Mouse (Mus musculus): Measurements from ENCODE around the gene Pus3. TPM values are rescaled to one million over a fixed set of nuclear protein-coding genes. Genes with fewer than 3 reads are reported as not detected.

The Pus3 gene
- total RNA-seq, 1 experiment from 2014 or later, result 36.8 TPM

DNA sequence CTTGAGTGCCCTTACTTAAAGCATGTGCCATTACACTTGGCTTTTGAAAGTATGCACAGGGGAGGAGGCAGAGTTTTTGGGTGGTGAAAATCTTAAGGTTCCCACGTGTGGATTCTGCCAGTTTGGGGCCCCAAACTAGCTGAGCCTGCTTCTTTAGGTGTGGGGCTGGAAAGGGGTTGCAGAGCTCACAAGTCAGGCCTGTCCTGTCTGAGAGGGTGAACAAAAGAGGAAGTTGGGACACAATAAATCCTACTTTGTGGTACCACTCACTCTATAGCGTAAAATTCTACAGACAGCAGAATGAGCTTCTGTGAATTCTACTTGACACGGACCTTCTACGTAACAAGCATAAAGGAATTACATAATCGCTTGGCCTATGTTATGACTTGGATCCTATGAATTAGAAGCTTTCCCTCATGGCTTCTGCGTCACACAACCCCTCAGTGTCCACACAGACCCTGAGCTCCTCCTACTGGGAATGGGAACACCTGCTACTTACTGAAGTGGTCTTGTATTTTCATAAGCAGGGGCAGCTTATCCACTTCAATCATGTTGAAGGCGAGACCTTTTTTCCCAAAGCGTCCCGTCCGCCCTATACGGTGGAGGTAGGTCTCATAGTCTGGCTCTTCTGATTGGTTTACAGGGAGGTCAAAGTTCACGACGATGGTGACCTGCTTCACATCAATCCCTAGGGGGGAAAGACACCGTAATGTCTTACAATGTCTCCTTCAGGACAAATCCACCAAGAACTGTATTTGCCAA, 15.1 kb upstream of the Pus3 start:
- ATAC-seq (replicated peaks; ENCODE audit: low read depth, poor library complexity, severe bottlenecking), result peak; percentile 41; the same call in 1 of the 2 replicates

DNA sequence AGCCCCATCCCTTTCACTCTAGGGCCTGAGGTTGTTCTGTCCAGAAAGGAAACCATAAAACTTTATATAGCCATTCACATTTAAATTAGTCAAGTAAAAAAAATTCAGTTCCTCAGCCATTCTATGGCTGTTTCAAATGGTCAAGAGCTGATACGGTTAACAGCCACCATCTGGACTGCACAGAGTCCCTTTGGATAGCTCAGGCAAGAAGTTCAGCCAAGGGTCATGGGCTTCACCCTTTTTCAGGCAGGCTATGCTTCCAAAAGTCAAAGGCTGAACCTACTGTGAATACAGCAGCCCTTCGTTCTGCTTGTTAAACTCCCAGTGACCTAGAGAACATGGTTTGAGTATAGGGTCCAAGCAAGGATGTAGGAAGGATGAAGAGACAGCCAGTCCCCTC, 13.7 kb upstream of the Pus3 start:
- no peak for ATAC-seq (replicated peaks; ENCODE audit: low read depth, poor library complexity, severe bottlenecking)

DNA sequence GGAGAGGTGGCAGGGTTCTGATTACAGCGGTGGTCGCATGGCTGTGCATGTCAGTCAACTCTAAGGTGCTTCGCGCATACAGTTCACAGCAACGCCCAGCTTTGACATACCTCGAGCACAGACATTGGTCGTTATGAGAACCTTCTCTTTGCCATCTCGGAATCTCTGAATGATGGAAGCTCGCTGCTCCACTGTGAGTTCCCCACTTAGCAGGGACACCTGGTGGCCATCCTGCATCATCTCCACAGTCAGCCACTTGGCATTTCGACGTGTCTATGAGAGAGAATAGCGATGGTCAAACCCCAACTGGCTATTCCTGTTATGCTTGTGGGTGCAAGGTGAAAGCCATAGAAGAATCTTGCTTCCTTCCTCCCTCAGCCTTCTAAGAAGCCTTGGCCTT, 12.7 kb upstream of the Pus3 start:
- no peak for ATAC-seq (replicated peaks; ENCODE audit: low read depth, poor library complexity, severe bottlenecking)

DNA sequence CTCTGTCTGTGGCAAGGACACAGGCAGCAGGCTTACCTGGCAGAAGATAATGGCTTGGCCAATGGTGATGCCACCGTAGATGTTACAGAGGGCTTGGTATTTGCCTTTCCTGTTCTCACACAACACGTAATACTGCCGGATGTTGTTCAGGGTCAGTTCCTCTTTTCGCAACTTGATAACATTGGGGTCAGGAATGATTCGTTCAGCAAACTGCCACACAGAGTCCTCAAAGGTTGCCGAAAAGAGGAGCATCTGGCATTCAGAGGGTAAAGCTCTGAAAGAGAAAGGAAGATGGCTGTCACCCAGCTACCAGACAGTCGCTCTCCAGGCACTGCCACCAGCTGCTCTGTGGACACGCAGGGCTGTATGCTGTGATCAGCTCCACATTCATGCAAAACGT, 11.7 kb upstream of the Pus3 start:
- ATAC-seq (replicated peaks; ENCODE audit: low read depth, poor library complexity, severe bottlenecking), result peak; percentile 90

DNA sequence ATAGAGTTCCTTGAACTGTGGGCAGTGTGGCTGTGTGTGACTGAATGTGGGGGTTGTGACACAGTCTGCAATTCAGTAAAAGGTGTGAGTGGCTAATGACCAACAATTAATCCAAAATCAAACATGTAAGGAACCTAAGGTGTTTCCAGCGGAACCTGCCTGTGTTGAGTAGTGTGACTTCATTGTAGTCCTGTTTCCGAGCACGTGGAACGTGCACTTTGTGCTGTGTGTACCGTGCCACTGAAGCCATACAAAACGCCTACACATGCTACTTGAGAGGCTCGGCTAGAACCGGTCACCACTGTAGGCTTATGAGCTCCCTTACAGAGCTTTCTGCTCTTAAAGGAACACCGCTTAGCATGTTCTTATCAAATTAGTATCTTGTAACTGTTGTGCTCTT, 9.9 kb upstream of the Pus3 start:
- no peak for ATAC-seq (replicated peaks; ENCODE audit: low read depth, poor library complexity, severe bottlenecking)

DNA sequence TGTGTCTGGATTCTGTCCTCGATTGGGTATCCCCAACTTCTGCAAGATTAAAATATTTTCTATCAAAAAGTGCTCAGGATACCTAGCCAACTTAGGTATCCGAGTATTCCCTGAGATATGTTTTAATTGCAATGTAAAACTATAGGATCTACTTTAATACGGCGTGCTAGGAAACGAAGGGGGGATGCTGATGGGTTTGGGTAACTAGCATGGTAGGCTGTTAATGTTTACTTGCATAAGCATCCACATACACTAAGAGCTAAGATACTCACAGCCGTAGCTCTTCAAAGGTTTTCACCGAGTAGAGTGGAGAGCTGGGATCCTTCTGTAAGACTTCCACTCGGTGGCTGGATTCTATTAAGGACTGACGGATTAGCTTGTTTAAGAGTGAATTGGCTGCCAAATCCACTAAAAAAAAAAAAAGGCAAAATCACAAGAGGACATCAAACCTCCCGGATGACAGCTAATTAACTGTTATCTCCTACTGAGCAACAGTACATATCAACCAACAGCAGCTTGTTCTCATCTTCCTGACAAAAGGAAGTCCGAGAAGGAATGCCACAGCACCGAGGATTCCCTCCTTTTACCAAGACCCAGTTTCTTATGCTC, 1.8 kb upstream of the Pus3 start:
- no peak for ATAC-seq (replicated peaks; ENCODE audit: low read depth, poor library complexity, severe bottlenecking)

DNA sequence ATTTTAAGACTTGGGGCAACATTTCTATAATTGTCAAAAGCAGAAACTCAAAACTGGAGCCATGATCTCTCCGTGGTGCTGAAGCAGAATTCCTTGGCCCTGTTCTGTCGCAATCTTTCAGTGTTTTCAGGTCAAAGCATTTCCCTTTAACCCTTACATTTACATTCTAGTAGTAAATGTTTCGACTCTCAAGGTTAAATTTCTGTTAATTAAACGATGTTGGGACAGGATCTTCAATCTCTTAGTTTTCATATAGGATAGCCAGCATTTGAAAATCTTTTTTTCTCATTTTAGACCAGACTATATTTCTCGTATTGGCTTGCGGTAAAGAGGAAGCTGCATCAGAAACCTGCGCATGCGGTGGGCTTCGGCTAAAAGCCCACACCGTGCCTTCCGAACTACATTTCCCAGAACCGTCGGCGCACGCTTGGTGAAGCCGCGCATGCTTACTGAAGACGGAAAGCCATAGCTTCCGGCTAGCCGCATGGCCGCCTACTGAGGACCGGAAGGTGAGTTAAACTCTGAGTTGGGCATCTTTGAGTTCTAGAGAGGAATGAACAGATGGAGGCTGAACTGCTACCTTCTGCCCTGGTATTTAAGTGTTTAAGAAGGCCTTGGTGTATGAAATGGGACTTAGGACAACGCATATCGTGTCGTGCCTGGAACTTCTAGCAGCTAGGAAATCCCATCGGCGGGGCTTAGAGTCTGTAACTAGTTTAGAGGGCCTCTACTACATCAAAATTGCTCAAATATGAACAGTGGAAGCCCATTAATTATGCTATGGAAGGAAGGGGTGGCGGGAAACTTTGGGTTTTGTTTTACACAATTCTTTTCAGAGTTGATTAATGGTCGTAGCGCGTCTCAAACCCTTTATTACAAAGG, 855 bp downstream of the Pus3 start:
- ATAC-seq (replicated peaks; ENCODE audit: low read depth, poor library complexity, severe bottlenecking), result peak; percentile 95

DNA sequence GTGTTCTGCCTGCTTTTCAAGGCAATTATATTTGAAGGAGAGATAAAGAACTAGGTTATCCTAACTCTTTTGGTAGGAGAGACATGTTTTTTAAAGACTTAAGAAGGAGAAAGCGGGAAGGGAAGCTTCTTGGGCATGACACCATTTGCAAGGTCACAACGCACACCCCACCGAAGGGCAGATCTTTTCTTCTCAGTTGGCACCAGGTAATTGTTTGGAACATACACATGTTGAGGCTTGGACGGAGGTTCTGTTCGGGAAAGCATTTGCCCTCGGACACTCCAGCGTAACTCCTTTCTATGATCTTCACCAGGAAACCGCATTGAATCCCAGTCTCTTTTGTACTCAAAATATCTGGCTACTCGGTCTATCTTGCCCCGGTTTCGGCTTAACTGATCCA, 2.7 kb downstream of the Pus3 start:
- no peak for ATAC-seq (replicated peaks; ENCODE audit: low read depth, poor library complexity, severe bottlenecking)

DNA sequence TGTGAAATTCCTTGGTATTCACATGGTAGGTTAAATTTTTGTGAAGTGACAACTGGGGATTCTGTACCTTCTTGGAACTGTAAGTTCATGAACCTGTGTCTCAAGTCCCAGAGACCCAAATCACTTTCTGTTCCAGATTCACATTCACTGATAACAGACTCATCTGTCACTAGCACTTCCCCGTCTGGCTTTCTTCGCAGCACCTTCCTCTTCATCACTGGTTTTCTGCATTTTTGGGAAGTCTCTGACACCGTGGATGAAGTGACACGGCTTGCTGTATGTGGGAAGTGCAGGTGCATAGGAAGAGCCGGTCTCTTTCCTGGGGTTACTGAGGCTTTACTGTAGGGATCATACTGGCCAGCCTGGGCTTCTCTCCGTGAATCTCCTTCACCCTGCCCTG, 3.2 kb downstream of the Pus3 start:
- no peak for ATAC-seq (replicated peaks; ENCODE audit: low read depth, poor library complexity, severe bottlenecking)

DNA sequence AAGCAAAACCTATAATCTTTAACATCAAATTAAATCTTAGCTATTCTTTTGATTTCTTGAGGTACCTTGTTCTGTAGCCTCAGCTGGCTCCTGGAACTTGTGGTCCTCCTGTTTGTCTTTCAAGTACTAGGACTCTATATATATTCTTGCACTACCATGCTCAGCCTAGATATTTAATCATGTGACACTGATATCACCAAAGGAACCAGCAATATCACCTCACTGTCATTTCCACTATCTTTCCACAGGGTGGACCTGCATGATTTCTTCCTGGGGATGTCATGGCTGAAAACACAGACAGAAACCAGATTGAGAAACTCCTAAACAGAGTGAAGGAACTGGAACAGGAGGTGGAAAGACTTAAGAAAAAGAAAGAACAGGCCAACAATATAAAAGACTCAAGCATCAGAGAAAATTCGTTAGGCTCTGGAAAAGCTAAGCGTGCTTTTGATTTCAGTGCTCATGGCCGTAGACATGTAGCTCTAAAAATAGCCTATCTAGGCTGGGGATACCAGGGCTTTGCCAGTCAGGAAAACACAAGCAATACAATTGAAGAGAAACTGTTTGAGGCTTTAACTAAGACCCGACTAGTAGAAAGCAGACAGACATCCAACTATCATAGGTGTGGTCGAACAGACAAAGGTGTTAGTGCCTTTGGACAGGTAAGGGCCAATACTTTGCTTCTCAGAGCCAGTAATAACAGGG, 6.3 kb downstream of the Pus3 start:
- ATAC-seq (replicated peaks; ENCODE audit: low read depth, poor library complexity, severe bottlenecking), result no peak

DNA sequence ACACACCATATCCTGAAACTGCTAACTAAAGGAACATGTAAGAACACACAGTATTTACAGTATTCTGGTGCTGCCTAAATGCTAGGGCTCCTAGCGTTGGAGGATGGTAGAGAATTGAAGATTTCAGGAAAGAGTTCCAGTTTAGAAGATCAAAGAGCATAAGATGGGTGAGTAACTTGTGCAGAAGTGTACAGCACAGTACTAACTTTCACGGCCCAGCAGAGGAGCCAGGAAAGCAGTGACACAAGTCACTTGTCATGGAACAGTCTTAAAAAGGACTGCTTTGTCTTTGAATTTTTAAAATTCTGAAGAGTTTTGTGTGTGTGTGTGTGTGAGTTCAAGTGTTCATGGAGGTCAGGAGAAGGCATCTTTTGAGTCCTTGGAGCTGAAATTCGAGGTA, 9.6 kb downstream of the Pus3 start:
- no peak for ATAC-seq (replicated peaks; ENCODE audit: low read depth, poor library complexity, severe bottlenecking)

DNA sequence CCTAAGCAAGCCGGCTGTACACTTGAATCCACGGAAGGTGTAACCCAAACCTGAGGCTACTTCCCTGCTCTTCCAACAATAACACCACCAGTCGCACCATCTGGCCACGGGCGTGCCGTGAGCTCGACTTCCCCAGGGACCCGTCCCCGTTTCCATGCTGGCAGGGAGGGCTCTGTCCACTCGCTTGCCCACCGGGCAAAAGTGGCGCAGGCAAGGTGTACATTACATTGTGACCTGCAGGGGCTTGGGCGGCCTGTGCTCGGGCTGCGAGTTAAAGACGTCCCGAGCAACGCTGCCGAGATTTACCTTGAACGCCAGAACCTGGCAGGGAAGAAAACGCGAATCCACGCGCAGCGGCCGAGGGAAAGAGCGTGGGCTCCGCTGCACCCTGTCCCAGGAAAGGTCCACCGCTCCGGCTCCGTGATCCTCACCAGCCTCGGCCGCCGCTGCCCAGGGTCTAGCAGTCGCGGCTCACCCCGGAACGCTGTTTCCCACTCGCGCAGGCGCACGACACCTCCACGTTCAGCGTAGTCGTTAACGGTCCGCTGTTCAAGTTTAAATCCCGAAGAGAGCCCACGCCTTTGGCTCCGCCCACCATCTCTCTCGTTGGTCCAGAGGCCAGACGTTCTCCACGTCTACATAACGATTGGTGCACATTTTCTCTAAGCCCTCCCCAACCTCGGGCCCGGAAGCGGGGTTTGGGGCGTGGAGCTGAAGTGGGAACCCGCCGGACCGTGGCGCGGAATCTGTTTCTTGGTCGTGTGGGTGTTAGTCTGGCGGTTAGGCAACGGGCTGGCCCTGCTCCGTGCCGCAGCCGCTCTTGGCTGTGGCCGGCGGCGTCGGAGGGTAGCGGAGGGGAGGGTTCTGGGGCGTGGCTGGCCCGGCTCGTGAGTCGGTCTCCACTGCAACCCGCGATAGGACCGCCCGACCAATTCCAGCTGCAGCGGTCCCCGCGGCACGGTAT, 11.5 kb downstream of the Pus3 start, which contains the start of the genes Pate2 and Hyls1:
Gene Pate2, plus strand, starts transcription at position 714 of the 964 bp plus-strand sequence.
Gene Hyls1, minus strand, starts transcription at position 828 of the 964 bp plus-strand sequence.
- ATAC-seq (replicated peaks; ENCODE audit: low read depth, poor library complexity, severe bottlenecking), result peak; percentile 95

DNA sequence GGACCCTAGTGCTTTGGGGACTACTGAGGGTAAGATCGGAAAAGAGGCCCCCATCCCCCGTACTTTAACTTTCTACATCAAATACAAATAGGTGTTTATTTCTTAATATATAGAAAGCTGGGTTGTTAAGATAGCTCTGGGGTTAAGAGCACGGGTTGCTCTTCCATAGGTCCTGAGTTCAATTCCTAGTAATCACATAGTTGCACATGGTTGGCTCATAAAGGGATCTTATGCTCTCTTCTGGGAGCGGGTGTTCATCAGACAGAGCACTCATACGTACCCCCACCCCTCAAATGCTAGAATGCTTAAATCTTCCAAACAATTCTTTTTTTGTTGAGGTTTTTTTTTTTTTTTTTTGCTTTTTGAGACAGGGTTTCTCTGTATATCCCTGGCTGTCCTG, 12.3 kb downstream of the Pus3 start:
- ATAC-seq (replicated peaks; ENCODE audit: low read depth, poor library complexity, severe bottlenecking), result no peak

DNA sequence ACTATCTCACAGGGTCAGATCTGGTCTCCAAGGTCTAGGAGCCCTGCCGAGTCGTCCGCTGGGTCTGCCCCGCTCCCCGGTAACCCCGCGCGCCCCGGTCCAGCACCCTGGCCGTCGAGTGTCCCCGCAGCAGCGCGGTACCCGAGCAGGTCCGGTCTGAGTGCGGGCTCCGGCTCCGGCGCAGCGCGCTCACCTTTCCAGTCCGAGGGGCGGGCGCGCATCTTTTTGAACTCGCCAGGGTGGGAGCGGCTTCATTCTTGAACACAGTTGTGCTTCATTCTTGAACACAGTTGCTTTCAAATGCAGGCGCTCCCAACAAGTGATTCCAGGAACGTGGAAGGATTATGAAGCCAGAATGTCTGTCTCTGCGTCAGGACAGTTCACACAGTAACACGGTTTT, 16.0 kb downstream of the Pus3 start:
- ATAC-seq (replicated peaks; ENCODE audit: low read depth, poor library complexity, severe bottlenecking), result no peak

DNA sequence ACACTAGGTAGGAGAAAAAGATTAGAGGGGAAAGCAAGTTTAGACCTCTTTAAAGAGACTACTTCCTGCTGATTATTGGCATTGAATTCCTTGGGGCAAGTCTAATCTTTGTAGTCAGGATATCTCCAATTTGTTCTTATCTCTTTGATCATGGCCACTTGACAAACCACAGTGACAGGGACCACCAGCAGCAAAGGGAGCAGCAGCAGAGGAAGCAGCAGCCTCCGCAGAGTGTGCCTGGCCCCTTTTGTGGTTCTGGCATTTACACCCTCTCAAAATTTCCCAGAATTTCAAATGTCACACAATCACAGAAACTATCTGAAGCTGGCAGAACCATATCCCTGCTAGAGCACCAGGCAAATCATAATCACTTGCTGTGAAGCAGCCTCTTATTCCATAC, 29.3 kb downstream of the Pus3 start:
- peak; percentile 62 for ATAC-seq (replicated peaks; ENCODE audit: low read depth, poor library complexity, severe bottlenecking)

DNA sequence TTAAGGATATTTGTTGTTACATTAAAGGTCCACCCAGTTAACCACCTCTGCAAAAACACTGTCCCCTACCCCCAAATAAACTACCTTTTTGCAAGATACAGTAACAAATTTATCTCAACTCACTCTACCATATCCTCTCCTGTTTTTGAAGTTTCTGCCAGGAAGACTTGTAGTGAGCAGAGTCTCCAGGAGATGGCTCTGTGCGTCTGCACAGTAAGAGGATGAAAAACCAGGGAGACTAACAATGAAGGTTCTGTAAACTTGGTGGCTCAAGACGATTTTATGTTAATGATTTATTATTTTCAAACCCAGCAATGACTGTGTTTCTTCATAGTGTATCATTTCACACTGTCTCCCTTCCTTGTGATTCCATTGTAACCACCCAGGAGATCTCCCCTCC, 34.5 kb downstream of the Pus3 start:
- ATAC-seq (replicated peaks; ENCODE audit: low read depth, poor library complexity, severe bottlenecking), result peak; percentile 73

DNA sequence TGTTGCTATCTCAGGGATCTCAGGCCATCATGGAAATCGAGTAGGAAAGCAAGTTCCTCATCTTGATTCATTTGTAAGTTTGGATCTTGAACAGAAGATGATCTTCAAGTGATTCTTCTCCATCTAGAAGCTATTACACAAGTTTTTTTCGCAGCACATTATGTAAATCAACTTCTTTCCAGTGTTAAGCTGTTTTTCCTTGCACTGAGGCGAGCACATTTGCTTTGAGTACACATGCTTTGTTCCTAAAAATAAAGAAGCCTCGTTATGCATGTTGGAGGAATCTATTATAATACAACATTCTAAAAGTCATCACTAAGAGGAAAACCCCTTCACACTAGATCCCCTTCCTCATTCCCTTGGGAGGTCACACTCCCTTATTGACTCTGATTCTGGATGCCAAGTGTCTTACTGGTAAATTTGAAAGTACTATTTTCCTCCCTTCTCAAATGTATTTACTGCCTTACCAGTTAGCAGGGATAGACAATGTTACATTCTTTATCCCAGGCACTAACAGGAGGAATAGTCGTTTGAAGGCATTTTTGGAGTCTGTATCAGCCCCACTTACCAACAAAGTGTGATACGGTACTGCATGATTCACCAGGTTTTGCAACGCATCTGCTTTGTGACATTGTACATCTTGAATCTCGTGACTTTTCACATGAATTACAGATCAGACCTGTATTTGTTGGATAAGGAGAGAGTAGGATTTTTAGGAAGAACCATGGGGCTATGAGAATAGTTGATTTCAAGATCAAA, 49.4 kb downstream of the Pus3 start:
- ATAC-seq (replicated peaks; ENCODE audit: low read depth, poor library complexity, severe bottlenecking), result no peak

DNA sequence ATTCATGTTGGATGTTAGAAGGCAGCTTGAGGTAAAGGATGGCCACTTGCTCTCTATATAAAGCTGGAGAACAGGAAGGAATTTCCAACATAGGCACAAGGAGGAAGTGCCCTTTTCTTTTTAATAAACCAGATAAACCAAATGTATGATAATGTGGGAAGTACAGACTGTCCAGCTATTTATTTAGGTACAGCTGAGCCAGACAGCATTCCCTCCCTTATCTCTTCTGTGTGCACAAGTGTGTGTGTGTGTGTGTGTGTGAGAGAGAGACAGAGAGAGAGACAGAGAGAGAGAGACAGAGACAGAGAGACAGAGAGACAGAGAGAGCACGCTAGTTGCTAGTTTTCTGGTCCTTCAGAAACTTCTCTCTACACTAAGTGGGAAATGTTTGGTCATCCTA, 53.4 kb downstream of the Pus3 start, which contains the start of gene Pate4:
Gene Pate4, minus strand, starts transcription at position 101 of the 400 bp plus-strand sequence.
- ATAC-seq (replicated peaks; ENCODE audit: low read depth, poor library complexity, severe bottlenecking), result no peak

Measured in common myeloid progenitor, adult 5-6 weeks (primary cell).